Mouse (Mus musculus): ENCODE results near the gene Ankmy1. TPM values are rescaled to one million over a fixed set of nuclear protein-coding genes. Genes with fewer than 3 reads are reported as not detected.
A peak's percentile ranks its signal among the peaks of the same experiment; 100 is the strongest.

Ankmy1 gene
- polyA plus RNA-seq, 1 experiment from 2014 or later: 1.6 TPM

MicroRNA genes within 50 kb of the gene (microRNA counts, 519-probe panel; counts per million panel counts)
- microRNA mmu-miR-149: 6,168 counts per million, percentile 77 among the panel's probes with 10 or more counts

Small RNA genes within 50 kb of the gene (microRNA-seq; reads per million reads assigned to microRNA genes)
- gene Mir149: 18,264 reads per million, percentile 98 among the genes with 10 or more reads in this experiment

Other genes with a start within 250 kb of the Ankmy1 start
- gene Gpc1, start 71.3 kb downstream of the Ankmy1 start, polyA plus RNA-seq (2014; fragmentation: Nextera tagmentation; extraction: Ambion mirVana): 64.8 and 65.7 TPM in 2 replicates
- 14.2 and 14.4 TPM in 2 replicates for gene Dusp28, start 4.1 kb upstream of the Ankmy1 start, polyA plus RNA-seq (2014; fragmentation: Nextera tagmentation; extraction: Ambion mirVana)
- gene Rnpepl1, start 7.9 kb upstream of the Ankmy1 start, polyA plus RNA-seq (2014; fragmentation: Nextera tagmentation; extraction: Ambion mirVana): 26.8 and 34.9 TPM in 2 replicates
- 52.6 and 56.1 TPM in 2 replicates for gene Capn10, start 31.5 kb upstream of the Ankmy1 start, polyA plus RNA-seq (2014; fragmentation: Nextera tagmentation; extraction: Ambion mirVana)
- gene Gpr35, start 48.0 kb upstream of the Ankmy1 start, polyA plus RNA-seq (2014; fragmentation: Nextera tagmentation; extraction: Ambion mirVana): 0.16 and 1.3 TPM in 2 replicates
- not detected in 2 replicates for gene Aqp12, start 103.4 kb upstream of the Ankmy1 start, polyA plus RNA-seq (2014; fragmentation: Nextera tagmentation; extraction: Ambion mirVana)
- 228 and 350 TPM in 2 replicates for gene Kif1a, start 199.0 kb upstream of the Ankmy1 start, polyA plus RNA-seq (2014; fragmentation: Nextera tagmentation; extraction: Ambion mirVana)
- not detected in 2 replicates for gene Agxt, start 232.3 kb upstream of the Ankmy1 start, polyA plus RNA-seq (2014; fragmentation: Nextera tagmentation; extraction: Ambion mirVana)